In the genomic region with DNA sequence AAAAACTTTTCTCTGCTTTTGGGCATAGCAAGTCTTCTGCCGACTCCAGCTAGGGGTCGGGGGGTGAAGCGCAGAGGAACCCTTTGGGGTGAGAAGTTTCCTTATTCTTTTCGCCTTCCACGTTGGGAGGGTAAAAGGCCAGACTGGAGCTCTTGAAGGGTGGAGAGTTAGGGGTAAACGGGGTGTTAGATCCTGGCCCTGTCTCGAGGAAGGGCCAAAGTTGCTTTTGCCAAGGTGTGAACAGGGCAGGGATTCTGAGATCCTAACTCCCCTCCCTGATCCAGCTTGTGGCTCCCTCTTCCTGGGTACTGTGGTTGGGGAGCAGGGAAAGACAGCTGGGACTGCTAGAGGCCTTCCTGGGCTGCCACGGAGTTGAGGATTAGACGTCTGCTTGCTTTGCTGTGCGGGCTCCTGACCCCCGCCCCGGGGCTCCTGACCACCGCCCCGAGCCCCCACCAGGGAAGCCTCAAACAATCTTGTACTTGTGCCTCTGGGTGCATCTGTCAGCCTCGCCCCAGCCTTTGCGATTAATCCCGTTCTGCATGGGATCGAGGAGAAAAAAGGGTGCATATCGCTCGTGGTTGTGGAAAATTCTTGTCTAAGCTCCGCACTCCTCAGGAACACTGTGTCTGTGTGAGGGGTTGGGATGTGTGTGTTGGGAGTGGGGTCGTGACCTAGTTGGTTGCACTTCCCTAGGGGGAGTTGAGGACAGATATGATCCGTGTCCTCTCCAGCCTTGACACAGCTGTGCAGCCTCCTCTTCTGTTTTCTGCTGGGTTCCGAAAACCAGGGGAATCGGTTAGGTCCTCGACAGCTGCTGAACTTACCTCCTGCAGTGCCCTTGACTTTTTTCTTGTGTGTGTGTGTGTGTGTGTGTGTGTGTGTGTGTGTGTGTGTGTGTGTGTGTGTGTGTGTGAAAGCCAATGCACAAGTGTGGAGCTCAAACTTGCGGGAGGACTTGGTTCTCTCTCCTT, we compare ENCODE assay signal across 8 mouse cellular contexts. TPM values are rescaled to one million over a fixed set of nuclear protein-coding genes. Genes with fewer than 3 reads are reported as not detected.
A peak's percentile ranks its signal among the peaks of the same experiment; 100 is the strongest.
DNase-seq lines count a peak whose midpoint lies in the region; ATAC-seq and TF ChIP-seq lines count a peak whose summit lies in the region.

No protein-coding gene starts in this region.

- no peaks in the 10 kb centered on the region for H3K9me3 ChIP-seq in embryonic facial prominence, embryonic 15.5 days (replicated peaks)
- no peaks in the 10 kb centered on the region for H3K9me3 ChIP-seq in intestine, embryonic 14.5 days (ENCODE audit: control insufficient read depth, low read length)

- no peak for ATAC-seq in embryonic facial prominence, embryonic 15.5 days (ENCODE audit: insufficient number of reproducible peaks, low FRiP score, low TSS enrichment, low read depth)
- no peak for ATAC-seq in intestine, embryonic 14.5 days (replicated peaks; ENCODE audit: low FRiP score, low TSS enrichment, low read depth)
- no peak for ATAC-seq in activated CD4-positive, CD25-positive, alpha-beta regulatory T cell, adult 4 months

- peak overlapping the region; percentile 58 for H3K4me3 ChIP-seq in left cerebral cortex, adult 2 months
- H3K4me3 ChIP-seq in embryonic facial prominence, embryonic 15.5 days (replicated peaks), result peak overlapping the region; percentile 63
- peak overlapping the region; percentile 68 for H3K4me3 ChIP-seq in intestine, embryonic 14.5 days (ENCODE audit: low read depth, low read length)

- H3K4me1 ChIP-seq in embryonic facial prominence, embryonic 15.5 days, result peaks cover 52% of the 10 kb centered on the region
- H3K4me1 ChIP-seq in intestine, embryonic 14.5 days (replicated peaks; ENCODE audit: control insufficient read depth, insufficient read depth, low read length), result peaks cover 9% of the 10 kb centered on the region; the same call in 1 of the 2 replicates

- peaks cover 19% of the 10 kb centered on the region for H3K27me3 ChIP-seq in embryonic facial prominence, embryonic 15.5 days
- H3K27me3 ChIP-seq in intestine, embryonic 14.5 days (replicated peaks; ENCODE audit: control insufficient read depth, insufficient read depth, low read length), result peaks cover 15% of the 10 kb centered on the region

- H3K9ac ChIP-seq in embryonic facial prominence, embryonic 15.5 days, result peak overlapping the region; percentile 44; the same call in 1 of the 2 replicates
- peak overlapping the region; percentile 68 for H3K9ac ChIP-seq in intestine, embryonic 14.5 days (ENCODE audit: low read length)

- TF ChIP-seq CTCF in left cerebral cortex, adult 2 months (IDR thresholded peaks at IDR 0.05), result no peak

- H3K4me2 ChIP-seq in embryonic facial prominence, embryonic 15.5 days (replicated peaks), result peak overlapping the region; percentile 95
- H3K4me2 ChIP-seq in intestine, embryonic 14.5 days (ENCODE audit: low read length), result peak overlapping the region; percentile 95

- WGBS in embryonic facial prominence, embryonic 15.5 days, result 17% methylated on average over 27 of the region's 27 CpGs
- 18% methylated on average over 27 of the region's 27 CpGs for WGBS in intestine, embryonic 14.5 days

- intact Hi-C loops in left cerebral cortex, adult 2 months (cut with DNase I), result no loop called here
- intact Hi-C loops in left cerebral cortex, postnatal 10 days (cut with DNase I), result no loop called here
- intact Hi-C loops in gastrocnemius, postnatal 14 days (cut with DNase I; ENCODE audit: low total_unique reads), result no loop called here

- H3K27ac ChIP-seq in left cerebral cortex, adult 2 months, result no peak overlapping the region
- H3K27ac ChIP-seq in embryonic facial prominence, embryonic 15.5 days (replicated peaks), result peak overlapping the region; percentile 61; the same call in 1 of the 2 replicates
- no peak overlapping the region for H3K27ac ChIP-seq in intestine, embryonic 14.5 days (ENCODE audit: low read depth)

- DNase-seq in left cerebral cortex, adult 2 months (ENCODE audit: extremely low spot score in 1 of 2, low spot score in 2 of 2), result no peak
- no peak for DNase-seq in left cerebral cortex, postnatal 10 days (ENCODE audit: extremely low spot score in 1 of 2, low spot score in 2 of 2)
- no peak for DNase-seq in intestine, embryonic 14.5 days (ENCODE audit: low spot score)
- DNase-seq in neural tube, embryonic 10.5 days (ENCODE audit: extremely low spot score, low spot score), result peak; percentile 40
- DNase-seq in frontal cortex, postnatal 36 days (ENCODE audit: low spot score in 2 of 2), result no peak
- no peak for DNase-seq in gastrocnemius, postnatal 14 days

- no peaks in the 10 kb centered on the region for H3K36me3 ChIP-seq in embryonic facial prominence, embryonic 15.5 days
- H3K36me3 ChIP-seq in intestine, embryonic 14.5 days (ENCODE audit: control insufficient read depth, insufficient read depth, low read length), result no peaks in the 10 kb centered on the region

RNA-seq across cellular contexts. Expression of a gene that starts 1.7 kb away (rescaled TPM):
- total RNA-seq in left cerebral cortex, adult 2 months (2021), result 1 to 10 TPM; 1.3 to 1.9 TPM
- total RNA-seq in left cerebral cortex, postnatal 10 days (2021), result 1 to 10 TPM; 1.9 TPM
- polyA plus RNA-seq in embryonic facial prominence, embryonic 15.5 days (2015; fragmentation: Nextera tagmentation; extraction: Ambion mirVana), result 7.4 and 7.6 TPM in 2 replicates
- polyA plus RNA-seq in intestine, embryonic 14.5 days (2014; fragmentation: Nextera tagmentation; extraction: Ambion mirVana), result 3.4 and 3.5 TPM in 2 replicates
- polyA plus RNA-seq in activated CD4-positive, CD25-positive, alpha-beta regulatory T cell, adult 4 months (2017; shearing (Covaris generic)), result not detected
- 1 to 10 TPM; 2.9 to 3.7 TPM for total RNA-seq in gastrocnemius, postnatal 14 days (2021)
